Mouse (Mus musculus) brain, embryonic 14.5 days (tissue): Measurements from ENCODE around the gene Ppp1r12b.

Source experiments
- CTCF ChIP-seq: fragments of 200-500 bp; IDR thresholded peaks from 2 replicates; pipeline ENCODE4 v1.5.1; 2012; ENCODE audit warnings: inconsistent platforms, mild to moderate bottlenecking, moderate library complexity, borderline replicate concordance; ENCODE audit not compliant: insufficient read depth, insufficient read length; ENCODE audit errors: extremely low read depth
- POLR2A ChIP-seq: fragments of 200-500 bp; IDR thresholded peaks from 2 replicates; pipeline ENCODE4 v1.6.1; 2012; ENCODE audit warnings: mild to moderate bottlenecking, inconsistent platforms, borderline replicate concordance; ENCODE audit not compliant: poor library complexity, insufficient read depth, insufficient read length, severe bottlenecking; ENCODE audit errors: extremely low read depth

GRCm38 (mm10) chr1:134875800-134876199 is 79.9 kb downstream of the Ppp1r12b start:
- TF ChIP-seq CTCF (no peak), POLR2A (no peak)
